Mouse (Mus musculus): ENCODE measurements around the gene 2810408A11Rik. TPM values are rescaled to one million over a fixed set of nuclear protein-coding genes. Genes with fewer than 3 reads are reported as not detected.

Gene 2810408A11Rik
- polyA plus RNA-seq, 1 experiment from 2014 or later: 7.9 TPM

DNA sequence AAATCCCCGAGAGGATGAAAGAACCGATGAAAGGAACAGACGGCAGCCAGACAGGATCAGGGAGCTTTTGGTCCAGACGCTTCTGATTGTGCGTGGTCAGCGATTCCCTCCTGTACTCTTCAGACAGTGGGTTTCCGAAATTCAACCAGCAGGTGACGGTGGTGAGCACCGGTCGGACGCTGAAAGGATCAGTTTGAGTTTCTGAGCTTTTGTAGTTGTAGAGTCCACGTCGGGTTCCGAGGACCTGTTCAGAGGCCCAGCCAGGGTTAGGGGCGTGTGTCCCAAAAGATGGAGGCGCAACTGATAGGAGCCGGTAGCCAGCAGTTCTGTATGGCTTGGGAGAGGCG, 20.3 kb downstream of the 2810408A11Rik start:
- H3K27me3 ChIP-seq (ENCODE audit: control insufficient read depth, insufficient read depth, low read depth, low read length): no peaks in the 10 kb centered on the region
- 1% methylated on average over 18 of the region's 18 CpGs for WGBS

DNA sequence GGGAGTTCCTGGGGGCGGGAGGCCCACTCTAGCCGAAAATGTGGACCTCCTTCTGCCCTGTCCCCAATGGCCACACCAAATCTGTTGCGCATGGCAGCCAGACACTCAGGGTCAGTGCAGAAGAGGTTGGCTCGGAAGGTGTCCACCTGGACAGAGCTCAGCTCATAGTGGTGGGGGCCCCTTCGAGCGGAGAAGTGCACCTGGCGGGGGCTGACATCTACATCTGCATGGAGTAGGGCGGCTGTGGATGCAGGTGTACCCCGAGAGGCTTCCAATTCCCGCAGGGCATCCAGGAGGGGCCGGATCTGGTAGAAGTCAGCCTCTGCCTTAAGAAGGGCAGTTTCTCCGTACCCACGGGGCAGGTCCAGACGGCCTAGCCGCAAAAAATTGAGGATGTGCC, 21.1 kb downstream of the 2810408A11Rik start:
- H3K9ac ChIP-seq (ENCODE audit: low read length): peak overlapping the region; percentile 76
- H3K27me3 ChIP-seq (ENCODE audit: control insufficient read depth, insufficient read depth, low read depth, low read length): no peaks in the 10 kb centered on the region
- H3K4me1 ChIP-seq (replicated peaks; ENCODE audit: control insufficient read depth, insufficient read depth, low read length): peaks cover 53% of the 10 kb centered on the region
- H3K4me2 ChIP-seq (ENCODE audit: low read depth, low read length): peak overlapping the region; percentile 87
- ATAC-seq (ENCODE audit: low read depth): no peak
- 35% methylated on average over 15 of the region's 15 CpGs for WGBS
- no peaks in the 10 kb centered on the region for H3K9me3 ChIP-seq (ENCODE audit: control insufficient read depth, low read length)
- peak overlapping the region; percentile 62 for H3K4me3 ChIP-seq (ENCODE audit: low read length)
- no peaks in the 10 kb centered on the region for H3K36me3 ChIP-seq (ENCODE audit: control insufficient read depth, insufficient read depth, low read length)
- no peak overlapping the region for H3K27ac ChIP-seq (ENCODE audit: low read length)

More for the DNA sequence above, 20.3 kb downstream of the 2810408A11Rik start:
- Histone ChIP-seq H3K9ac (ENCODE audit: low read length) (peak overlapping the region; percentile 76), H3K4me3 (ENCODE audit: low read length) (peak overlapping the region; percentile 62), H3K36me3 (ENCODE audit: control insufficient read depth, insufficient read depth, low read length) (no peaks in the 10 kb centered on the region), H3K9me3 (ENCODE audit: control insufficient read depth, low read length) (no peaks in the 10 kb centered on the region), H3K4me1 (replicated peaks; ENCODE audit: control insufficient read depth, insufficient read depth, low read length) (peaks cover 52% of the 10 kb centered on the region), H3K4me2 (ENCODE audit: low read depth, low read length) (peak overlapping the region; percentile 87), H3K27ac (ENCODE audit: low read length) (peak overlapping the region; percentile 95)
- peak; percentile 35; the same call in 1 of the 2 replicates for ATAC-seq (ENCODE audit: low read depth)

DNA sequence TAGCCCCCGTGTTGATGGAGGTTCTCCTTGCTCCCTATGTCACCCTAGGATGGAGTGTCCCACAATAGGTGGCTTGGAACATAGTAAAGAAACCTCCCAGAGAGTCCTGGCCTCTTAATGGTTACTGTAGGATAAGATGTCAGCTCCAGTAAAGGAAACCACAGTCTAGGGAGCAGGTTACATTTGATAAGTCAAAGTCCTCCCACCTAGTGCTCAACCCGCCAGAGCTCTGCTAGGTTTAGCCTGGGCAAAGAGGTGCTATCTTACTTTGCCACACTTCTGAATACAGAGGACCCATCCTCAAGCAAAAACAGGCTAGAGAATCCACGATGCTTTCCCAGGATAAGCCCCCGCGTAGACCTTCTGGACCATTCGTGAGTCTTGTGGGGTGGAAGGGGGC, 21.8 kb downstream of the 2810408A11Rik start:
- Histone ChIP-seq H3K4me3 (ENCODE audit: low read length) (peak overlapping the region; percentile 62), H3K27me3 (ENCODE audit: control insufficient read depth, insufficient read depth, low read depth, low read length) (no peaks in the 10 kb centered on the region), H3K27ac (ENCODE audit: low read length) (no peak overlapping the region), H3K4me1 (replicated peaks; ENCODE audit: control insufficient read depth, insufficient read depth, low read length) (peaks cover 49% of the 10 kb centered on the region), H3K9ac (ENCODE audit: low read length) (peak overlapping the region; percentile 76), H3K9me3 (ENCODE audit: control insufficient read depth, low read length) (no peaks in the 10 kb centered on the region), H3K36me3 (ENCODE audit: control insufficient read depth, insufficient read depth, low read length) (no peaks in the 10 kb centered on the region), H3K4me2 (ENCODE audit: low read depth, low read length) (peak overlapping the region; percentile 87)
- WGBS: 80% methylated on average over 6 of the region's 6 CpGs
- no peak for ATAC-seq (ENCODE audit: low read depth)

DNA sequence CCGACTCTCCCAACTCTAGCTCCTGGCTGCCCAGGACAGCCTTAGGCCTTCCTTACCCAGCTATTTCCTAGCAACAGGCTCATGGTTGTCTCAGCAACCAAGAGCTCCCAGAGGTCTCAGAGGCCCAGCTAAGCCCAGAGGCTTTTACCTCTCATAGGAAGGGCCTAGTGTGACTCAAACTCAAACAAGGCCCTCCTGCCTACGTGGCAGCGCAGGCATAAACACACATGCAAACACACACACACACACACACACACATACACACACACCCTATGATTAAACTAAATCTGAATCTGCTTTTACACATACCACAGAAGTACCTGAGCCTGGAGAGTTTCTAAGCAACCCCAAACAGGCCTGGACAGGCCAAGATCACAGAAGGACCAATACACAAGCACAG, 22.4 kb downstream of the 2810408A11Rik start:
- WGBS: 75% methylated on average over 3 of the region's 3 CpGs
- peaks cover 49% of the 10 kb centered on the region for H3K4me1 ChIP-seq (replicated peaks; ENCODE audit: control insufficient read depth, insufficient read depth, low read length)
- peak overlapping the region; percentile 49; the same call in 1 of the 2 replicates for H3K9ac ChIP-seq (ENCODE audit: low read length)
- no peaks in the 10 kb centered on the region for H3K36me3 ChIP-seq (ENCODE audit: control insufficient read depth, insufficient read depth, low read length)
- no peak for ATAC-seq (ENCODE audit: low read depth)
- no peak overlapping the region; the same call in 1 of the 2 replicates for H3K4me3 ChIP-seq (ENCODE audit: low read length)
- no peak overlapping the region for H3K27ac ChIP-seq (ENCODE audit: low read length)
- H3K4me2 ChIP-seq (ENCODE audit: low read depth, low read length): no peak overlapping the region
- H3K27me3 ChIP-seq (ENCODE audit: control insufficient read depth, insufficient read depth, low read depth, low read length): no peaks in the 10 kb centered on the region
- no peaks in the 10 kb centered on the region for H3K9me3 ChIP-seq (ENCODE audit: control insufficient read depth, low read length)

DNA sequence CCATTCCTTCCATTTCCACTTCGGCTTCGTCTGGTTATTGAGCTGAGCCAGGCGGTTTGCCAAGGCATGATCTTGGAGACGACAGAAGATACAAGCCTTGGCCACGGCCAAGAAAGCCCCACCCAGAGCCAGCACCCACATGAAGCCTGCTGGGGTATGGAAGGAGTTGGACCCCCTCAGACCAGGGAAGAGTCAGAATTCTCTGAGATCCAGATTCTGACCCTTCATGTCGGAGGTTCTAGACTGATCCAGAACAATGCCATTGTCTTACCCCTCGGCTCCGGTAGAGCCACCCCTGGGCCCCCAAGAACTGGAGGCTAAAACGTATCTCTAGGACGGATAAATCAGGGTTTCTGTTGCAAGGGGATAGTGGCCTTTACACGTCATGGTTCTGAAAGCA, 22.9 kb downstream of the 2810408A11Rik start, which contains the start of gene Tmem95:
TSS of gene Tmem95 (minus strand) at position 141 of the 400 bp plus-strand sequence.
- no peak for ATAC-seq (ENCODE audit: low read depth)
- 81% methylated on average over 11 of the region's 11 CpGs for WGBS
- H3K9me3 ChIP-seq (ENCODE audit: control insufficient read depth, low read length): no peaks in the 10 kb centered on the region
- H3K9ac ChIP-seq (ENCODE audit: low read length): peak within 1 kb of the TSS; percentile 49; the same call in 1 of the 2 replicates
- peak within 1 kb of the TSS; percentile 87 for H3K4me2 ChIP-seq (ENCODE audit: low read depth, low read length)
- H3K4me1 ChIP-seq (replicated peaks; ENCODE audit: control insufficient read depth, insufficient read depth, low read length): peaks cover 49% of the 10 kb centered on the region
- H3K4me3 ChIP-seq (ENCODE audit: low read length): no peak within 1 kb of the TSS; the same call in 1 of the 2 replicates
- H3K27ac ChIP-seq (ENCODE audit: low read length): no peak within 1 kb of the TSS; the same call in 1 of the 2 replicates
- no peaks in the 10 kb centered on the region for H3K36me3 ChIP-seq (ENCODE audit: control insufficient read depth, insufficient read depth, low read length)
- no peaks in the 10 kb centered on the region for H3K27me3 ChIP-seq (ENCODE audit: control insufficient read depth, insufficient read depth, low read depth, low read length)

DNA sequence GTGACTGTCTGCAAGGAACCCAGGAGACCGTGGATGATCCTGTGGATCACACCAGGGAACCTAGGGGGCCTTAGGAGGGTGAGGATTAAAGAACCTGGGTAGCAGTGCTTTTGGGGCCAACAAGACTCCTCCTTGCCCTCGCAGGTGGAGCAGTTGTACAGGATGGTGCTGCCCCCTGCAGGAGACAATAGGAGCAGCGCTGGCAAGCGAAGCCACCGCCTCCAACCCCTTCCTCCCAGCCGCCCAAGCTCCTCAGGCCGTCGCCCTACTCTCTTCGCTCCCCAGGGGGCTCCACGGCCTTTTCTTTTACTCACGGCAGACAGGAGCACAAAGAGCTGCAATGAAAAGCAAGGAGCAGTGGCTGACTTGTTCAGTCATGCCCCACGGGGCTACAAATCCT, 23.9 kb downstream of the 2810408A11Rik start:
- H3K4me3 ChIP-seq (ENCODE audit: low read length): no peak overlapping the region
- 3% methylated on average over 12 of the region's 12 CpGs for WGBS
- peak; percentile 16 for ATAC-seq (ENCODE audit: low read depth)
- H3K4me2 ChIP-seq (ENCODE audit: low read depth, low read length): peak overlapping the region; percentile 36
- no peaks in the 10 kb centered on the region for H3K9me3 ChIP-seq (ENCODE audit: control insufficient read depth, low read length)
- 0 out of 2 replicates have a peak overlapping the region, but pooled peaks have one; percentile 13 for H3K9ac ChIP-seq (ENCODE audit: low read length)
- no peaks in the 10 kb centered on the region for H3K36me3 ChIP-seq (ENCODE audit: control insufficient read depth, insufficient read depth, low read length)
- peak overlapping the region; percentile 72 for H3K27ac ChIP-seq (ENCODE audit: low read length)
- H3K4me1 ChIP-seq (replicated peaks; ENCODE audit: control insufficient read depth, insufficient read depth, low read length): peaks cover 49% of the 10 kb centered on the region
- no peaks in the 10 kb centered on the region for H3K27me3 ChIP-seq (ENCODE audit: control insufficient read depth, insufficient read depth, low read depth, low read length)

DNA sequence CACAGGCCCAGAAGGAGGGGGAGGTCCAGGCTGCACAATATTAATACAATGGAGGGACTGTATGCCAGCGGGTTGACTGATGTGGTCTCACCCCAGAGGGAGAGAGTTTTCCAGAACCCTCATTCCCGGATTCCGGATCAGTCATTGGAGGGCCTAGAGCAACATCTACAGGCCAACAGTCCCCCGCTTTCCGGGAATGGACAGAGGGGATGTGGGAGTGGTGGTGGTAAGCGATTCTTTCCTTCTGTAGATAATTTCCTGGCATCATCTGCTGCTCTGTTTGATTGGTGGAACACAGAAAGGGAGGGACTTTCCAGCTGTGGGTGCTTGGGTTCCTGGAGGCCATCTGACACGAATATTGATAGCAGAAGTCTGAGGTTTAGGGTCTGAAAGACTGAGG, 24.6 kb downstream of the 2810408A11Rik start:
- H3K9me3 ChIP-seq (ENCODE audit: control insufficient read depth, low read length): no peaks in the 10 kb centered on the region
- H3K4me1 ChIP-seq (replicated peaks; ENCODE audit: control insufficient read depth, insufficient read depth, low read length): peaks cover 45% of the 10 kb centered on the region
- H3K4me2 ChIP-seq (ENCODE audit: low read depth, low read length): no peak overlapping the region
- peak; percentile 18 for ATAC-seq (ENCODE audit: low read depth)
- H3K27me3 ChIP-seq (ENCODE audit: control insufficient read depth, insufficient read depth, low read depth, low read length): no peaks in the 10 kb centered on the region
- H3K36me3 ChIP-seq (ENCODE audit: control insufficient read depth, insufficient read depth, low read length): no peaks in the 10 kb centered on the region
- H3K4me3 ChIP-seq (ENCODE audit: low read length): no peak overlapping the region
- peak overlapping the region; percentile 72 for H3K27ac ChIP-seq (ENCODE audit: low read length)
- WGBS: 24% methylated on average over 7 of the region's 7 CpGs
- no peak overlapping the region for H3K9ac ChIP-seq (ENCODE audit: low read length)

DNA sequence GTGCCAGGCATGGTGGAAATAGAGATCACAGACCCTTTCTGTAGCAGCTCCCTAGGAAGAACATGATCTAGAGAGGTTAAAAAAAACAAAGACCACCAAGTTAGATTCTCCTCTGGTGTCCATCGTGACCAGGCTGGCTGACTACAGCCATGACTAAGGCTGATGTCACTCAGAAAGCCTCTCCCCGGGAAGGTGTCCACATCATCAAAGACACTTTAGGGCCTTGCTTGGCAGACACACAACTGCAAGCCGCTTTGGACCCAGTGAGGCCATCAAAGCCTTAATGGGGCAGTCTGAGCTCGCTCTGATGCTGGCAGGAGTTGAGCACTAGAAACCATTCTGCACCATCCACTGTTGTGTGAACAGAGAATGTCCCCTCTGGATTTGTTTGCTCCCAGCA, 28.3 kb downstream of the 2810408A11Rik start:
- H3K9ac ChIP-seq (ENCODE audit: low read length): no peak overlapping the region
- H3K4me2 ChIP-seq (ENCODE audit: low read depth, low read length): no peak overlapping the region
- no peaks in the 10 kb centered on the region for H3K9me3 ChIP-seq (ENCODE audit: control insufficient read depth, low read length)
- H3K4me1 ChIP-seq (replicated peaks; ENCODE audit: control insufficient read depth, insufficient read depth, low read length): peaks cover 19% of the 10 kb centered on the region
- H3K27ac ChIP-seq (ENCODE audit: low read length): no peak overlapping the region
- WGBS: 67% methylated on average over 4 of the region's 4 CpGs
- no peaks in the 10 kb centered on the region for H3K36me3 ChIP-seq (ENCODE audit: control insufficient read depth, insufficient read depth, low read length)
- H3K4me3 ChIP-seq (ENCODE audit: low read length): no peak overlapping the region
- no peaks in the 10 kb centered on the region for H3K27me3 ChIP-seq (ENCODE audit: control insufficient read depth, insufficient read depth, low read depth, low read length)
- ATAC-seq (ENCODE audit: low read depth): no peak

DNA sequence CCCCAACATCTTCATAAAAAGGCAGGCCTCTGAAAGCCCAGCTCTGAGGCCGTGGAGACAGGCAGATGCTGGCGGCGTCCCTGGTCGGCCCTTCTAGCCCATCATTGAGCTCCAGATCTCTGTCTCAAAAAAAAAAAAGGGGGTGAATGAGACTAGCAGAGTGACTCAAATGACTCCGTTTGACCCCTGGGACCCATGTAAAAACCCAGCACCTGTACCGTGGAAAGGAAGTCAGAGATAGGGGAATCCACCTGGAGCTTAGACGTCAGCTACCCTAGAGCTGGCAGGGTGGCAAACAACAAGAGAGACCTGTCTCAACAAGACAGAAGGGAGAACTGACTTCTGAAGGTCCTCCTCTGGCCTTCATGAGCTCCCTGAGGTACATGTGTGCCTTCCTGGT, 29.0 kb downstream of the 2810408A11Rik start:
- Histone ChIP-seq H3K9ac (ENCODE audit: low read length) (no peak overlapping the region), H3K27me3 (ENCODE audit: control insufficient read depth, insufficient read depth, low read depth, low read length) (no peaks in the 10 kb centered on the region), H3K36me3 (ENCODE audit: control insufficient read depth, insufficient read depth, low read length) (no peaks in the 10 kb centered on the region), H3K9me3 (ENCODE audit: control insufficient read depth, low read length) (no peaks in the 10 kb centered on the region), H3K4me1 (replicated peaks; ENCODE audit: control insufficient read depth, insufficient read depth, low read length) (peaks cover 13% of the 10 kb centered on the region), H3K27ac (ENCODE audit: low read length) (no peak overlapping the region), H3K4me3 (ENCODE audit: low read length) (no peak overlapping the region), H3K4me2 (ENCODE audit: low read depth, low read length) (no peak overlapping the region)
- WGBS: 80% methylated on average over 7 of the region's 7 CpGs
- no peak for ATAC-seq (ENCODE audit: low read depth)

All from lung, embryonic 16.5 days (tissue).